14 mouse cellular contexts compared by ENCODE assay signal in genomic region chr12:103487276-103487675, GRCm38 (mm10). TPM values are rescaled to one million over a fixed set of nuclear protein-coding genes. Genes with fewer than 3 reads are reported as not detected.
DNase-seq lines count a peak whose midpoint lies in the region; ATAC-seq and TF ChIP-seq lines count a peak whose summit lies in the region.
"Had no signal": no experiment of that assay in that cellular context is flagged by ENCODE, and none has a peak within 500 bp of the region (broad histone marks: within the 10 kb centered on the region; RNA-seq: fewer than 3 reads in every experiment).

No protein-coding gene starts in this region.

- ATAC-seq in forebrain, embryonic 13.5 days: no peak
- ATAC-seq: hindbrain, postnatal 0 days had no signal

- H3K4me1 ChIP-seq in lung, adult 2 months (ENCODE audit: control insufficient read depth, insufficient read depth, low read length): no peaks in the 10 kb centered on the region; the same call in 1 of the 2 replicates
- H3K4me1 ChIP-seq in forebrain, embryonic 13.5 days: no peaks in the 10 kb centered on the region

- no peak overlapping the region for H3K27ac ChIP-seq in forebrain, embryonic 13.5 days
- H3K27ac ChIP-seq: hindbrain, postnatal 0 days had no signal

- no peak overlapping the region for H3K4me2 ChIP-seq in forebrain, embryonic 13.5 days
- H3K4me2 ChIP-seq: liver, embryonic 11.5 days had no signal

- H3K4me3 ChIP-seq in lung, adult 2 months (replicated peaks; ENCODE audit: extremely low read depth, low read depth, low read length): no peak overlapping the region
- no peak overlapping the region for H3K4me3 ChIP-seq in forebrain, embryonic 13.5 days
- H3K4me3 ChIP-seq: erythroblast, embryonic 14.5 days had no signal

- TF ChIP-seq POLR2A in lung, adult 2 months (IDR thresholded peaks at IDR 0.05; ENCODE audit: borderline replicate concordance, extremely low read depth, low read depth, low read length): no peak

- no peaks in the 10 kb centered on the region for H3K27me3 ChIP-seq in forebrain, embryonic 13.5 days

- no peaks in the 10 kb centered on the region for H3K9me3 ChIP-seq in forebrain, embryonic 13.5 days (replicated peaks)

- peak; percentile 30 for DNase-seq in adrenal gland, adult 2 months
- no peak for DNase-seq in adrenal gland, adult 18-20 months (ENCODE audit: low spot score in 2 of 2)
- peak; percentile 47 to 57 for DNase-seq in lung, adult 18-20 months
- no peak for DNase-seq in lung, adult 2 months
- peak; percentile 65 for DNase-seq in heart, postnatal 4 days
- DNase-seq in layer of hippocampus, postnatal 36 days: no peak
- DNase-seq in right cerebral cortex, postnatal 14 days: no peak
- DNase-seq: kidney, postnatal 36 days had no signal

- H3K9ac ChIP-seq in forebrain, embryonic 13.5 days: no peak overlapping the region

- H3K36me3 ChIP-seq in forebrain, embryonic 13.5 days (ENCODE audit: poor library complexity, severe bottlenecking): no peaks in the 10 kb centered on the region

- WGBS in lung, adult 2 months: 22% methylated on average over 4 of the region's 4 CpGs
- 78% methylated on average over 4 of the region's 4 CpGs for WGBS in forebrain, embryonic 13.5 days

- no peak for TF ChIP-seq CTCF in lung, adult 2 months (IDR thresholded peaks at IDR 0.05; ENCODE audit: insufficient read depth, low read length)

RNA-seq across cellular contexts. Expression of gene Ifi27l2b, which starts 30.3 kb away (rescaled TPM):
- total RNA-seq in adrenal gland, adult 2 months (2021): not detected
- not detected in 2 replicates for polyA plus RNA-seq in adrenal gland, adult 2 months (2012; rRNA removed)
- not detected for total RNA-seq in adrenal gland, adult 18-20 months (2021)
- polyA plus RNA-seq in lung, adult 2 months (2012; rRNA removed): 0.11 and 0.34 TPM in 2 replicates
- total RNA-seq in heart, postnatal 4 days (2021): not detected
- total RNA-seq in layer of hippocampus, postnatal 36 days (2021): not detected
- not detected in 2 replicates for polyA plus RNA-seq in forebrain, embryonic 13.5 days (2015; fragmentation: Nextera tagmentation; extraction: Ambion mirVana)
- total RNA-seq: hindbrain, postnatal 0 days; left cerebral cortex, adult 18-20 months; megakaryocyte-erythroid progenitor cell, adult 5-6 weeks had no signal
- polyA plus RNA-seq: erythroblast, embryonic 14.5 days; hindbrain, postnatal 0 days; liver, embryonic 11.5 days had no signal

RNA-seq across cellular contexts. Expression of gene Ifi27l2a, which starts 43.8 kb away (rescaled TPM):
- total RNA-seq in adrenal gland, adult 2 months (2021): 1,000 to 10,000 TPM in 1 of 2 experiments, 100 to 1,000 TPM in 1; 340 to 1,466 TPM
- polyA plus RNA-seq in adrenal gland, adult 2 months (2012; rRNA removed): 539 and 2,543 TPM in 2 replicates
- 1,000 to 10,000 TPM in 1 of 2 experiments, 100 to 1,000 TPM in 1; 365 to 1,033 TPM for total RNA-seq in adrenal gland, adult 18-20 months (2021)
- 319 and 789 TPM in 2 replicates for polyA plus RNA-seq in lung, adult 2 months (2012; rRNA removed)
- total RNA-seq in heart, postnatal 4 days (2021): 1 to 10 TPM; 6.6 to 8.9 TPM
- 1 to 10 TPM; 1.2 to 1.3 TPM for total RNA-seq in layer of hippocampus, postnatal 36 days (2021)
- 1.6 and 2.5 TPM in 2 replicates for polyA plus RNA-seq in forebrain, embryonic 13.5 days (2015; fragmentation: Nextera tagmentation; extraction: Ambion mirVana)

RNA-seq across cellular contexts. Expression of gene Ppp4r4, which starts 44.8 kb away (rescaled TPM):
- total RNA-seq in adrenal gland, adult 2 months (2021): 1 to 10 TPM; 2.9 to 4.8 TPM
- 0.98 and 2.1 TPM in 2 replicates for polyA plus RNA-seq in adrenal gland, adult 2 months (2012; rRNA removed)
- 1 to 10 TPM; 2.5 to 3.4 TPM for total RNA-seq in adrenal gland, adult 18-20 months (2021)
- polyA plus RNA-seq in lung, adult 2 months (2012; rRNA removed): 3.1 and 4.3 TPM in 2 replicates
- total RNA-seq in heart, postnatal 4 days (2021): under 1 TPM; 0.29 to 0.33 TPM
- total RNA-seq in layer of hippocampus, postnatal 36 days (2021): 10 to 100 TPM; 49.2 to 49.3 TPM
- 1.8 TPM in 2 replicates for polyA plus RNA-seq in forebrain, embryonic 13.5 days (2015; fragmentation: Nextera tagmentation; extraction: Ambion mirVana)
- polyA plus RNA-seq: erythroblast, embryonic 14.5 days had no signal

RNA-seq across cellular contexts. Expression of gene Ifi27, which starts 53.3 kb away (rescaled TPM):
- 1,000 to 10,000 TPM in 1 of 2 experiments, 100 to 1,000 TPM in 1; 923 to 1,715 TPM for total RNA-seq in adrenal gland, adult 2 months (2021)
- 1,448 and 1,459 TPM in 2 replicates for polyA plus RNA-seq in adrenal gland, adult 2 months (2012; rRNA removed)
- total RNA-seq in adrenal gland, adult 18-20 months (2021): 1,000 to 10,000 TPM; 1,097 to 1,809 TPM
- polyA plus RNA-seq in lung, adult 2 months (2012; rRNA removed): 339 and 380 TPM in 2 replicates
- total RNA-seq in heart, postnatal 4 days (2021): 10 to 100 TPM; 42.7 to 45.6 TPM
- 10 to 100 TPM; 90.9 to 99.0 TPM for total RNA-seq in layer of hippocampus, postnatal 36 days (2021)
- polyA plus RNA-seq in forebrain, embryonic 13.5 days (2015; fragmentation: Nextera tagmentation; extraction: Ambion mirVana): 2.7 and 3.4 TPM in 2 replicates

Comparison
In these comparisons a context has a peak if more than half of its experiments do, and no peak if none do; other contexts are left out.
1. DNase-seq: peak in adrenal gland, adult 2 months (single experiment), lung, adult 18-20 months (2 of 2) and heart, postnatal 4 days (single experiment); none in adrenal gland, adult 18-20 months (0 of 2), lung, adult 2 months (single experiment), layer of hippocampus, postnatal 36 days (0 of 2) and right cerebral cortex, postnatal 14 days (single experiment).
2. RNA of gene Ifi27l2a, which starts 43.8 kb away (total RNA-seq): 340 to 1,466 TPM in adrenal gland, adult 2 months and 365 to 1,033 TPM in adrenal gland, adult 18-20 months; 6.6 to 8.9 TPM in heart, postnatal 4 days and 1.2 to 1.3 TPM in layer of hippocampus, postnatal 36 days; every median in the first group is over 10 times any median in the second.
3. RNA of gene Ppp4r4, which starts 44.8 kb away (total RNA-seq): 49.2 to 49.3 TPM in layer of hippocampus, postnatal 36 days; 2.9 to 4.8 TPM in adrenal gland, adult 2 months, 2.5 to 3.4 TPM in adrenal gland, adult 18-20 months and 0.29 to 0.33 TPM in heart, postnatal 4 days; every median in the first group is over 4 times any median in the second.